Mouse (Mus musculus) embryonic facial prominence, embryonic 10.5 days (tissue): ENCODE data around the gene Cyp21a1. TPM values are rescaled to one million over a fixed set of nuclear protein-coding genes. Genes with fewer than 3 reads are reported as not detected.
"Not testable (repeated sequence)": the region's sequence is repeated elsewhere in the genome, so short reads cannot be mapped to it uniquely, and the experiment has no call there.

Experiments
- DNase-seq: peaks from one replicate; pipeline ENCODE4 v3.0.0-alpha.2; 2017; ENCODE audit warnings: low spot score
- H3K27ac ChIP-seq: fragments of 300-500 bp; sonication (generic); replicated peaks from 2 replicates; pipeline ENCODE4 v1.5.1; 2016; ENCODE audit warnings: mild to moderate bottlenecking
- H3K27me3 ChIP-seq: fragments of 300-500 bp; sonication (generic); replicated peaks from 2 replicates; pipeline ENCODE4 v1.6.1; 2016; ENCODE audit warnings: low read depth, mild to moderate bottlenecking; ENCODE audit not compliant: poor library complexity, severe bottlenecking
- H3K36me3 ChIP-seq: fragments of 300-500 bp; sonication (generic); replicated peaks from 2 replicates; pipeline ENCODE4 v1.6.1; 2016; ENCODE audit warnings: mild to moderate bottlenecking, moderate library complexity
- H3K4me1 ChIP-seq: fragments of 300-500 bp; sonication (generic); 2 replicates; pipeline ENCODE4 v1.6.1; 2016
- H3K4me3 ChIP-seq: fragments of 300-500 bp; sonication (generic); 2 replicates; pipeline ENCODE4 v1.5.1; 2016; ENCODE audit warnings: mild to moderate bottlenecking, moderate library complexity
- H3K9me3 ChIP-seq: fragments of 300-500 bp; sonication (generic); 2 replicates; pipeline ENCODE4 v1.6.1; 2016; ENCODE audit warnings: mild to moderate bottlenecking
- WGBS: fragments of 180-500 bp; shearing (Covaris S2); methylation state at CpG from one replicate; pipeline ENCODE4 v1.1.7; 2016; 5-methylcytosine and 5-hydroxymethylcytosine counted together
- polyA plus RNA-seq: library from polyadenylated mRNA; unstranded; fragments of >200 nt; fragmentation: Nextera tagmentation; extraction: Ambion mirVana; gene quantifications from 2 replicates; pipeline ENCODE4 v1.2.1, GENCODE M21; 2016

The Cyp21a1 gene
- polyA plus RNA-seq, 1 experiment from 2014 or later, result not detected

DNA sequence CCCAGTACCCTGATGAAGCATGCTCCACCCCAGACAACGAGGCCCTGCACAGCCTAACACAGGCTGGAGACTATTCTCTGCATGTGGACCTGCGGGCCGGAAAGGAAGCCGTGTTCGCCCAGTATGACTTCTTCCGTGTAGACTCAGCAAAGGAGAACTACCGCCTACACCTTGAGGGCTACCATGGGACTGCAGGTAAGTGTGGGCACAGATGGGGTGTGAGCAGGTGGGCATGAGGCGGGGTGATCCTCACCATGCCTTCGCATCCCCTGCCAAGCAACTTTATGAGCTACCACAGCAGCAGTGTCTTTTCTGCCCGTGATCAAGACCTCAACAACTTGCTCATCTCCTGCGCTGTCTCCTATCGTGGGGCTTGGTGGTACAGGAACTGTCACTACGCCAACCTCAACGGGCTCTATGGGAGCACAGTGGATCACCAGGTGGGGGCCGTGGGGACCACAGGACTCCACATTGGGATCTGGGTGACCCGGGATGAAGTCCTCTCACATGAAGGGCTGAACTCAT, 3.5 kb downstream of the Cyp21a1 start:
- not testable (repeated sequence) for H3K36me3 ChIP-seq, H3K27me3 ChIP-seq, H3K4me1 ChIP-seq, H3K4me3 ChIP-seq, H3K9me3 ChIP-seq, DNase-seq, H3K27ac ChIP-seq
- 90% methylated on average over 16 of the region's 16 CpGs for WGBS

GRCm38 (mm10) chr17:34799531-34799925, 4.8 kb downstream of the Cyp21a1 start:
- no peaks in the 10 kb centered on the region for H3K27me3 ChIP-seq
- no peaks in the 10 kb centered on the region for H3K9me3 ChIP-seq
- H3K36me3 ChIP-seq, result no peaks in the 10 kb centered on the region
- H3K4me1 ChIP-seq, result no peaks in the 10 kb centered on the region
- H3K27ac ChIP-seq, result no peak overlapping the region
- H3K4me3 ChIP-seq, result no peak overlapping the region
- WGBS, result 92% methylated on average over 4 of the region's 4 CpGs
- no peak for DNase-seq

DNA sequence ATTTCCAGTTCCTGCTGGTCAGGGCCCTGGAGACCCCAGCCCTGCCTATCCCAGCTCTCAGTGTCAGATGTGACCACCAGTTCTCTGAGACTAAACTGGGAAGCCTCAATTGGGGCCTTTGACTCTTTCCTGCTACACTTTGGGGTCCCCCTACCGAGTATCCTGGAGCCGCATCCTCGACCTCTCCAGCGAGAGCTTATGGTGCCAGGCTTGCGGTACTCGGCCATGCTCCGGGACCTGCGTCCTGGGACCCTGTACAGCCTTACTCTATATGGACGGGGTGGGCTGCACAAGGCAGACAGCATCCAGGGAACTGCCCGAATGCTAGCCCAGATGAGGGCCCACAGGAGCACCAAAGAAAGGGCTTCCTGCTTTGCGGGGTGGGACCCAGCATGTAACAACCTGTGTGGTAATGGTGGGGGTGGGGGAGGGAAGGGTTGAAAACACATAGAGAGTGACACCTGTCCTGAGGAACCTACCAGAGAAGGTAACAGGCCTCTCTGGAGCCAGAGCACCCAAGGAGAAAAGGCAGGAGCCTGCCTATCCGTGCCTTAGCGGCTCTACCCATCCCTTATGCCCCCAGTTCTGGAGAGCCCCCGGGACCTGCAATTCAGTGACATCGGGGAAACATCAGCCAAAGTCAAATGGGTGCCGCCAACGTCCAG, 5.4 kb downstream of the Cyp21a1 start:
- Histone ChIP-seq H3K4me3 (no peak overlapping the region), H3K27me3 (no peaks in the 10 kb centered on the region), H3K36me3 (no peaks in the 10 kb centered on the region), H3K9me3 (no peaks in the 10 kb centered on the region), H3K4me1 (no peaks in the 10 kb centered on the region), H3K27ac (no peak overlapping the region)
- WGBS, result 88% methylated on average over 17 of the region's 17 CpGs
- DNase-seq, result no peak

GRCm38 (mm10) chr17:34798071-34798470, 6.3 kb downstream of the Cyp21a1 start:
- not testable (repeated sequence) for H3K36me3 ChIP-seq, DNase-seq

GRCm38 (mm10) chr17:34797211-34797995, 7.0 kb downstream of the Cyp21a1 start:
- H3K4me3 ChIP-seq, H3K36me3 ChIP-seq, H3K4me1 ChIP-seq, H3K27ac ChIP-seq, H3K9me3 ChIP-seq, H3K27me3 ChIP-seq: not testable (repeated sequence)
- peak; percentile 6 for DNase-seq
- 84% methylated on average over 10 of the region's 10 CpGs for WGBS

More at GRCm38 (mm10) chr17:34798071-34798470, 6.3 kb downstream of the Cyp21a1 start:
- not testable (repeated sequence) for H3K27ac ChIP-seq, H3K9me3 ChIP-seq, H3K27me3 ChIP-seq, H3K4me3 ChIP-seq, H3K4me1 ChIP-seq
- 81% methylated on average over 7 of the region's 7 CpGs for whole genome bisulfite sequencing

GRCm38 (mm10) chr17:34796311-34797140, 7.8 kb downstream of the Cyp21a1 start:
- no peak for DNase-seq
- Histone ChIP-seq H3K27me3 (no peaks in the 10 kb centered on the region), H3K9me3 (peaks cover 4% of the 10 kb centered on the region), H3K36me3 (no peaks in the 10 kb centered on the region), H3K4me3 (no peak overlapping the region), H3K27ac (no peak overlapping the region), H3K4me1 (no peaks in the 10 kb centered on the region)
- WGBS, result 90% methylated on average over 8 of the region's 8 CpGs

DNA sequence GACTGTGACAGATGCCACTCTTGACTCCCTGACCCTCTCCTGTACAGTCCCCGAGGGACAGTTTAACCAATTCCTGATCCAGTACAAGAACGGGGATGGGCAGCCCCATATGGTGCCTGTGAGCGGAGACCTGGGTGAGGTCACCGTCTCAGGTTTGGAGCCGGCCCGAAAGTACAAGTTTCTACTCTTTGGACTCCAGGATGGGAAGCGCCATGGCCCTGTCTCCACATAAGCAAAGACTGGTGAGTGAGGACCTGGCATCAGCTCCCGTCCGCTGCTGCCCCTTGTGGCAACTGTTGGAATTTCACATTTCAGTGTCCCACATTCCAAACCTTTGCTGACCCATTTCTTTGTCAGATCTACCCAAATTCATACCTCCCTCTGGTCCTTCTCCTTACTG, 8.7 kb downstream of the Cyp21a1 start:
- Histone ChIP-seq H3K4me3 (no peak overlapping the region), H3K9me3 (peaks cover 7% of the 10 kb centered on the region), H3K27ac (no peak overlapping the region), H3K4me1 (no peaks in the 10 kb centered on the region), H3K27me3 (no peaks in the 10 kb centered on the region), H3K36me3 (no peaks in the 10 kb centered on the region)
- DNase-seq, result peak; percentile 35
- WGBS, result 68% methylated on average over 9 of the region's 9 CpGs

- no peak overlapping the region for H3K4me3 ChIP-seq
- H3K27ac ChIP-seq, result no peak overlapping the region
- peaks cover 9% of the 10 kb centered on the region for H3K9me3 ChIP-seq
- 83% methylated on average over 10 of the region's 10 CpGs for WGBS
- H3K36me3 ChIP-seq, result no peaks in the 10 kb centered on the region
- H3K27me3 ChIP-seq, result no peaks in the 10 kb centered on the region
- DNase-seq, result no peak
- no peaks in the 10 kb centered on the region for H3K4me1 ChIP-seq
Observed at GRCm38 (mm10) chr17:34795016-34795415, 9.3 kb downstream of the Cyp21a1 start.

DNA sequence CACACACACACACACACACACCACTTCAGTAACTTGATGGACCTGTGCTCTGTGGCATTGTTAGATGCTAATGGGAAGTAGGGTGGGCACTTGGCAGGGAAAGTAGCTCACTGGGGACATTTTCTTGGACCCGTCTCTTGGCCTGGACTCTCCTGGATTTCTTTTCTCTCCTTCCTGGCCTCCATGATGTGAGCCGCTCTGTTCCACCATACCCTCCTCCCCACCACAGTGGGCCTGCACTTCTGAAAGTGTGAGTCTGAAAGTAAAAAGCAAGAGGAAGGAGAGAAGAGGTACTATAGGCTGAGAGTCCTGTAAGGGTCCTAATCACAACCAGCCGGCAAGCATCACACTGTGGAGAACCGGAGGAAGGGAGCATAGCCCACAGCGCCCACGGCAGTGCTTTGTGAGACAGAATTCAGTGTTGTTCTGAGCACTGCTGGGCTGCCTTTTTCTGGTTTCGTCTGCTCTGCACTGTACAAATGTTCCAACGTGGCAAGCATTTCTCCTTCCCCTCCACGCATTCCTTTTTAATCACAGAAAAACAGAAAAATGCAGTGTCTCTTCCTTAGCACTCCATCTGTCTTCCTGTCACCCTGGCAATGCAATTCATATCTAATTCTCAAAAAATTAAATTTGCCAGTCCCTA, 26.6 kb downstream of the Cyp21a1 start:
- no peaks in the 10 kb centered on the region for H3K27me3 ChIP-seq
- H3K4me1 ChIP-seq, result no peaks in the 10 kb centered on the region
- no peak overlapping the region for H3K27ac ChIP-seq
- WGBS, result 78% methylated on average over 9 of the region's 9 CpGs
- no peaks in the 10 kb centered on the region for H3K36me3 ChIP-seq
- H3K9me3 ChIP-seq, result peaks cover 21% of the 10 kb centered on the region
- no peak overlapping the region for H3K4me3 ChIP-seq
- DNase-seq, result no peak

- H3K27me3 ChIP-seq, result no peaks in the 10 kb centered on the region
- no peak for DNase-seq
- H3K27ac ChIP-seq, result no peak overlapping the region
- no peaks in the 10 kb centered on the region for H3K4me1 ChIP-seq
- no peak overlapping the region for H3K4me3 ChIP-seq
- H3K9me3 ChIP-seq, result peaks cover 3% of the 10 kb centered on the region; the same call in 1 of the 2 replicates
- no peaks in the 10 kb centered on the region for H3K36me3 ChIP-seq
- WGBS, result 87% methylated on average over 3 of the region's 3 CpGs
Observed at GRCm38 (mm10) chr17:34761471-34761870, 42.9 kb downstream of the Cyp21a1 start.
